Mouse (Mus musculus): ENCODE data around the gene Cdh10. TPM values are rescaled to one million over a fixed set of nuclear protein-coding genes. Genes with fewer than 3 reads are reported as not detected.

The Cdh10 gene
- total RNA-seq (2021) = not detected

DNA sequence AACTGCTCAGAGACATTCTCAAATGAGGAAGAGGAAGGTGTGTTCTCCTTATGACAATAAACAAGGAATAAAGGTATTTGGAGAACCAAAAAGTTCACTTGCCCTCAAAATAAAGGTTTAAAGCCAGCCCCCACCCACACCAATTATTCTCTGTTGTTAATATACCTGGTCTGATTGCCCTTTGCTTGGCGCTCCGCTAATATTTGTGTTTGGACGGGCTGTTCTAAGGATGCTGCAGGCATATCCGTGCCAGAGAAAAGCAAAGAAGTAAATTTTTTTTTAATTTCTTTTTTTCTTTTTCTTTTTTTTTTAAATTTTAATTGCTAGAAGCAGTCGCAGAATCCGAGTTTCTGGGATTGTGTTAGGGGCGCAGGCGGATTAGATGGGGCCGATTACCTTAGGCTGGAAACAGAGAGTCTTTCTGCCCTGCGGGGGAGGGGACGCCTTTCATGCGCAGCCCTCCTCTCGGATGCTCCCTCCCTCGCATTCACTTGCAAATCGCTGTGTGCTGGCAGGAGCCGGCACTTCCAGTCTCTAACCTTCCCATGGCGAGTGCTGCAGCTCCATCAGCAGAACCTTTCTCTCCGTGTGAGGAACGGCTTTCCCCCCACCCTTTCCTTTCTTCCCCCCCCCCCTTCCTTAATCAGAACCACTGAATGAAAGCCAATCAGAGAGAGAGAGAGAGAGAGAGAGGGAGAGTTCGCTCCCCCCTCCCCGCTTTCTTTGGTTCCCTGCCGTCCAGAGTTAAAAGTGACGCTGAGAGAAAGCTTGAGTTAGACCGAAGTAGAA is at the start of gene Cdh10:
Gene Cdh10, plus strand, starts transcription at position 763 of the 789 bp plus-strand sequence.
- no peak for DNase-seq (ENCODE audit: low spot score)
- intact Hi-C loops (cut with DNase I) = no loop called here

DNA sequence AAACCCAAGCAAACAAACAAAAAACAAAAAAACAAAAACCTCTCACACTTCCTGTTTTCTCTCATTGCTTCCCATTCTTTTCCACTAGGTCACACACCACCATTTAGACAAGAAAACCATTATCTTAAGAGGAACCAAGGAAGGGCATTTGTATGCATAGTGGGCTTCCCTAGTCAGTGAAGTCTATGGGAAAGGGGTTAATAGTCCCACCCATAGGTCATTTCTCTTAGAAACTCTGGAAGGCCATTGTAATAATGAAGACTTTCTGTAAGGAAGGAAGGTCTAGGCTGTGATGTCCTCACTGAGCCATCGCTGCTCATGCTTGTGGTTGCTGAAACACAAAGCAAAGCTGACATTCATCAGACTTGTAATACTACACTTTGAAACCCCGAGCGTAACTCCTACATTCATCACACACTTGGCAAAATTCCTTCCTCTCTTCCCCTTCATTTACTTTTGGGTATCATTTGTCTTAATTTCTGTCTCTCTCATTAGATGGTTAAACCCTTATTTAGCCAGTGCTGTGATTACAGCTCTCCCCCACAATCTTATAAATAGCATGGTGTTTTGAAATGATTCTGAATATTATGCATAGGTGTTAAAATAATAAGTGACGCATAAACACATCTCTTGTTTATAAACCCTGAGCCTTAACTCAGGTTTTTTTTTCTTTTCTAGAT is 9.5 kb upstream of the Cdh10 start:
- intact Hi-C loops (cut with DNase I) = no loop called here
- DNase-seq (ENCODE audit: low spot score) = no peak

DNA sequence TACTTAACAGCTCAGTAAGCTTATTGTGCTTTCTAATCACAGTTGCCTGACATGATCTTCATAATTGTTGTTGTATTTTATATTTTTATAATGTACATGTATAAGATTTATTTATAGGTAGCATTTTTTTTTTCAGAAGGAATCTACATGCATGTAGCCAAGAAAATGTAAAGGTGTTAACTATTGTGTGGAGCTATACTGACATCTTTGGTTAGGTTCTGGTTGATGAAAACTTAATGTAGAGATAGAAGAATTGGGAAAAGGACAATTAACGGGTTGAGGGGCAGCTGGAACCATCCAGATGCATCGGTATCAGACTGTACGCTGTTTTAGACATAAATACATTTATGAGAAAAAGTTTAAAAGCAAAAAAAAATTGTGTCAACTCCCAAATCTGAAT is 1.0 kb upstream of the Cdh10 start:
- no peak for DNase-seq (ENCODE audit: low spot score)
- intact Hi-C loops (cut with DNase I) = no loop called here

DNA sequence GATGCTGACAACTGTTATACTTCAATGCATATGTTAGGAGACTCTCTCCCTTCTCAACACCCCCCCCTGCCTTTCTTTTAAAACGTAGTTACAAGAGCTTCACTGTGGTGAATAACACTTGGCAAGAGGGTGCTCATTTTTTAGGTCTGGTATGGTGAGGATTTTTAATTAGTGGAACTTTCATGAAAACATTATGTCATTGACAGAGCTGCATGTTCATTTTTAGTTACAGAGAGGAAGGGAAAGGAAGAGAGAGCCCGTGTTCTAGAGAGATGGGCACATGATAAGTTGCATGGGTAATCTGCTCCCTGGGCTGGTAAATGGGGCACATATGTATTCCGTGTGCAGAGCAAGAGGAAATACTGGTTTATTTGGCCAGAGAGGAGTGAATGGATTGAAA is 1.5 kb downstream of the Cdh10 start:
- DNase-seq (ENCODE audit: low spot score) = no peak
- intact Hi-C loops (cut with DNase I) = loop anchor here (2.0 kb wide), 1 partner anchor 459 kb away; no protein-coding TSS in a partner anchor

DNA sequence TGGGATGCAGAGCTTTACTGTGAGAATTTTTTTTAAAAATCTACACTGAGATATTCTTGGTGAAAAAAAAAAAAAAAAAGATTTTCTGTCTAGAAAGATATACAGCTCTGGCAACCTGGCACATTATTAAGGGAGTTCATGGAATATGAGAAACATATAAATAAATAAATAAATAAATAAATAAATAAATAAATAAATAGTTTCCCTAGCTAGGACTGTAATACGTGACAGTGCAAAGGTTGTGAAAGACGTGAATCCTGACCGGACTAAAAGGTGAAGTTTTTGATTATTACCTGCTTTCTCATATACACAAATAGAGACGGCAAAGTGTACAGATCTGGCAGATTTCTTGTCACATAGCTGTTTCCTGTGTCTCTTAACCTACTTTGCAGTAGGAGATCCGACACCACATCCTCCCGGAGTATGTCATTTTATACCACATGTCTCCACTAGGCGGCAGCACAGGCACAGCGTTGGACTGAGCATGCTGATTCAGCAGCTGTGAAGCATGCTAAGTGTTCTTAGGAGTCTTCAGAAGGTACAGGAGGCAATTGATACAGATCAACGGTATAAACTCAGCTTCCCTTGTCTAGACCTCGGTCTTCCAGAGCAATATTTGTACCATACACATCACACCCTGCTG is 2.5 kb downstream of the Cdh10 start:
- intact Hi-C loops (cut with DNase I) = loop anchor here (2.0 kb wide), 1 partner anchor 458 kb away; no protein-coding TSS in a partner anchor
- DNase-seq (ENCODE audit: low spot score) = peak; percentile 6

DNA sequence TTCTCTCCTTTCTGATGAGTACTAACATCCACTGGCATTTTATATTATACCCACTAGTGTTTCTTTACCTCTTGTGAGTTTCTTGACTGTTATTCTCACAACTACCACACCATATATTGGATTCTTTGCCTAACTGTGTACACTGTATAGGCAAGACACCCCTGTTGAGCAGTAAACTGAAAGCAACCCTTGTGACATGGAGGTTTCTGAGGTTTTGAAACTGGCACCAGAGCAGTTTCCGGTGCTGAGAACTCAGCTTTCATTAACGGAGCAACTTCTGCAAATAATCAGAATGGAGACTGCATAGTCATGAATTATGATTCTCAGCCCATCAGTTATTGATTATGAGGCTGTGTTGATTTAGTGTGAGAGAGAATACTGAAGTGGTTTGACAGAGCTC is 4.7 kb downstream of the Cdh10 start:
- DNase-seq (ENCODE audit: low spot score) = no peak
- intact Hi-C loops (cut with DNase I) = no loop called here

DNA sequence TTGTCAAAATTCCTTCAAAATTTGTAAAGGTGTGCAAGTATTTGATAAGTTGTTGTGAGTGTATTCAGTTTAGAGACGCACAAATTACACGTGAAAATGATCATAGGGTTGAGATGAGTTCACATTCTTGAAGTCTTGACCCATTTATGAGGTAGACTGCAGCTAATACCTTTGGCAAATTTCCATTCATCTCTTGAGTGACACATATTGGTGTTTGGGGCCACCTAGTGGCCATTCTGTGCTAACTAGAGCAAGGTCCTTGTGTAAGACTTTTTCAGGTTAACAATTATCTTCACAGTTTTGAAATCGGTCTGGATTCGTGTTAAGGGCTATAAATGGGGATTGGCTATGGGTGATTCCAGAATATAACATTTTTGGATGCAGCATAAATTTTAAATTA is 13.5 kb downstream of the Cdh10 start:
- intact Hi-C loops (cut with DNase I) = no loop called here
- DNase-seq (ENCODE audit: low spot score) = no peak

DNA sequence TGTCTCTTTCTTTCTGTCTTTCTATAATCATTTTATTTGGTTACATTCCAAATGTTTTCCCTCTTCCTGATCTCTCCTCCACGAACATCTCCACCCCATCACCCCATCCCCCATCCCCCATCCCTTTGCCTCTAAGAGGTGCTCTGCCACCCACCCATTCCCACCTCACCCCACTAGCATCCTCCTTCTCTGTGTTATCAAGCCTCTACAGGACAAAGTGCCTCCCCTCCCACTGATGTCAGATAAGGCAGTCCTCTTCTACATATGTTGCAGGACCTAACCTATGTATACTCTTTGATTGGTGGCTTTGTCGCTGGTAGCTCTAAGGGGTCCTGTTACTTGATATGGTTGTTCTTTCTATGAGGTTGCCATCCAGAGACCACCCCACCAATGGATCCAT is 23.0 kb downstream of the Cdh10 start:
- no peak for DNase-seq (ENCODE audit: low spot score)
- intact Hi-C loops (cut with DNase I) = no loop called here

DNA sequence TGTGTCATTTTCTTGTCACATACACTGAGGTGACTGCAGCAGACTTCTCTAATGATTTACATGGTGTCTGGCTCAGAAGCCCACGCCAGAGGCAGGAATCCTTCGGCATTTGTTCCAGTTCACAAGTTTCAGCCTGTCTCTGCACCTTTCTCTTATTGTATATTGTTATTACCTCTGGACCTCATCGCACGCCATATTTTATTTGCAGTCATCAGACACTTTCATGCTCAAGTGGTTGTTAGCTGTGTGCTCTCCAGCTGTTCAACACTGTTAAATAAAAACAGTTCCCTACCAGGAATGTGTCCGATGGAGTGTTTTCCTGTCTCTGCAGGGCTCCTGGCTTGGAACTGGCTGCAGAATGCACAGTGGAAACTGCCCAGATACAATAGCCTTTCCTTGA is 26.1 kb downstream of the Cdh10 start:
- DNase-seq (ENCODE audit: low spot score) = no peak
- intact Hi-C loops (cut with DNase I) = no loop called here

DNA sequence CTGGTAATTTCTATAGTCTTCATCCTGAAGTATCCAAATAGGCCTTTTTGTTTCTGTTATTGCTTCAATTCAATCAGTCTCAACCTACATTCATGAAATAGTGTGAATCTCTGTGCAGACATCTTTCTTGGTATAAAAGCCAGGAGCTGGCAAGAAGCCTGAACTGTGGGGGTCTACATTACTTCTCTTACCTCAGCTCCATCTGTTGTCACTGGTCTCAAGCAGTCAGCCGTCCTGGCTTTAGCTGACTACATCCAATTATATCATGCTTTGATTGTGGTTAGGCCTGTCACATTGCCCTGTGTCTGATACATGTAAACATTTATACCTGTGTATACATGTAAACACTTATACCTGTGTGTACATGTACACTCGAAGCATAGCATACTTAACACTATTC is 31.8 kb downstream of the Cdh10 start:
- DNase-seq (ENCODE audit: low spot score) = no peak
- intact Hi-C loops (cut with DNase I) = no loop called here

DNA sequence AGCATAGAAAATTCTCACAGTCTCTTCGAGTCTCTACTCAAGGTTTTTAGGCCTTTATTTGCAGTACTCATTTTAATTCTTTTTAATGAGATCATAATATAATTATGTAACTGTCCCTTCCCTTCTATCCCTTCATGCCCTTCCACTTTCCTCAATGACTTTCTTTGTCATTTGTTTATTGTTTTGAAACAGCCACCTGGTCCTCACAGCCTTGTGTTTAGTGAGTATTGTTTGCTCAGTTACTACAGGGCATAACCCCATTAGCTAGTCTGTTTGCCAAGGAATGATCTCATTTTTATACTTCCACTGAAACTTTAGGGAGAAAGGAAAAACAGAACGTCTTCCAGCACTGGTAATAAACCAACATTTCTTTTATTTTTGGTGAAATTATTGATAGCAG is 39.4 kb downstream of the Cdh10 start:
- intact Hi-C loops (cut with DNase I) = no loop called here

DNA sequence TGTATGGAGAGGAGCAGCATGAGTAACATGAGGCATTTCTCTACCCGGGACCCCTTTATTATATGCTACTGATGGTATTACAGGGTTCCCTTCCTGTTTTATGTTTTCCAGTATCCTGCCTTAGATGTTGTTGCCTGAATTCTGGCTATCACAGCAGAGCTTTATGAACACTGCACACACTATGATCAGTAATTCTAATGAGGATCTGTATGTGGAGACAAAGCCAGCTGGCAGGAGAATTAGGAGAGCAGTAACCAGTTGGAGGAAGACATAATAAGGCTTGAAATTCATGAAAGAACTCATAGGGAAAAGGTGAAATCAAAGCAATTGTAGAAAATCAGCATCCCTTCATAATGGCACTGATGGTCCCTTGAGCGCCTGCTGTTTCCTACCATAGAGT is 51.1 kb downstream of the Cdh10 start:
- intact Hi-C loops (cut with DNase I) = no loop called here
- no peak for DNase-seq (ENCODE audit: low spot score)

More for the DNA sequence above, 39.4 kb downstream of the Cdh10 start:
- DNase-seq (ENCODE audit: low spot score) = no peak

DNA sequence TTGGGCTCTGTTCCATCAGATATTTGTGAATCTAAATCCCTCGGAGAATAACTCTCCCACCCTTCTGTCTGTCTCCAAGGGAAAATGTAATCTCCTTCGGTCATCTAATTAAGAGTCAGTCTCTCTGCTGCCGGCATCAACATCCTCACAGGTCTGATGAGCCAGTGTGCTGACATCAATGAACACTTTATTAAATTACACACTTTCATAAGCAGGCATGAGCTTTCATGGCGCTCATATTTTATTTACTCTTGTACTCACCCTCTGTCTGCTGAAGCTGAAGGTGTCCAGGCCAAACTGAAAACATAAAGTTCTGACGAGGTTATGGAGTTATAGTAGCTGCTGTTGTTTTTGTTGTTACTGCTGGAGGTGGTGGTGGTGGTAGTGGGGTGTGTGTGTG is 62.7 kb downstream of the Cdh10 start:
- intact Hi-C loops (cut with DNase I) = no loop called here
- no peak for DNase-seq (ENCODE audit: low spot score)

DNA sequence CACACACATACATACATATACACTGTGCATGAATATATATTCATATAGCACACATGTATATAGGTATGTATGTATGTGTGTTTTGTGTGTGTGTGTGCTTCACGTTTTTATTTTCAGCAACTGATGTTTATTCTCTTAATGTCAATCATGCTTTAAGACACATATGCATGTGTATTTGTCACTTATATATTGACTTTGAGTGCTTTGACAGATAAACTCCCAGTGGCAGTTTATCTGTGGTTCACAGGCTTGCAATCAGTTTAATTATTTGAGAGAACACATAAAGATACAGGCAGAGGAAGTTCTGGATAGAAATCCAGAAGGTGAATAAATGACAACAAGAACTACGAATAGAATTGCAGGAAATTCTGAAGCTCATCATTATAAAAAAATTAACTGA is 67.9 kb downstream of the Cdh10 start:
- DNase-seq (ENCODE audit: low spot score) = no peak
- intact Hi-C loops (cut with DNase I) = no loop called here

DNA sequence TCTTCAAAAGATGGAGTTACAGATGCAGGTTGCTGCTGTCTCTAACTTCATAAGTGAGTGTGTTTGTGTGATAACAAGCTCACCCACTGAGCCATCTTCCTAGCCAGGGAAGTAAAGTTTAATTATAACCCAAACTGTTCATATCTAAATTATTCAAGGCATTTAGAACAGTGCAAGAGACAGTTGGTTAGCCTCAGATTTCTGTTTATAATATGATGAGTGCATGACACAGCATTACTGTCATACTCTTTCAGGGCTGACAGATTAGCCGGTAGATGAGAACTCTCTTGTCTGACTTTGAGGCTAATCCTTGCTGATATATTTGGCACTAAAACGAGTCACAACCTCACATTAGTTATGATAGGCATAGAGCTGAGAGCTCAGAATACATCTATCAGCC is 70.2 kb downstream of the Cdh10 start:
- intact Hi-C loops (cut with DNase I) = no loop called here
- no peak for DNase-seq (ENCODE audit: low spot score)

DNA sequence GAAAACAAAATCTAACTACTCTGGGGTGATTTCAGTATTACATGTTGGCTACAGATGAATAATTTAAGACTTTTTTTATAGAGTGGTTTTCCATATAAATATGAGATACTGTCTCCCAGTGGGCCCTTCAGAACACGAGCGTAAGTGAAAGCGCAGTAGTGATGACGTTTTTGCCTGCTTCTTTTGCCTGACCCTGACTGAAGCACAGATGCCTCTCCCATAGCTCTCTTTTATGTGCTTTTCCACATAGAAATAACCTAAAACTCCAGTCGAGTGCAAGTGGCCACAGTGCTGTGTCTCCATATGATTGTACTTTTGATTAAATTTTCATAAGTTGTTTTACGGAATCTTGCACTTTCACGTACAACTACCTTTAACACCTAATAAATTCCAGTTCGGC is 71.6 kb downstream of the Cdh10 start:
- intact Hi-C loops (cut with DNase I) = no loop called here
- DNase-seq (ENCODE audit: low spot score) = no peak

DNA sequence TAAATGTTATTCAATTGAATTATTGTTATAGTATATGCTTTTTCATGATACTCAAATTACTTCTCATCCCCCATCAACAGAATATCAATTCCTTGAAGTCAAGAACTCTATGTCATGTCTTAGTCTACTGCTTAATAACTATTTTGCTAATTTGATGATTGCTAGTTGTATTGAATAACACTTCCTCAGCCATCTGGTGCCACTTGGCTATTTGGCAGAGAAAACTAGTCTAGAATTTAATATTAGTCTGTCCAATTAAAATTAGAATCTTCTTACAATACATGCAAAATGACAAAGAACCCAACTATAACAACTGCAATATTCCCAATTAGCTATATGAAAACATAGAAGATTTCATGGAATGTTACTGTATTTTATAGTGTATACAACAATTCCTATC is 82.0 kb downstream of the Cdh10 start:
- intact Hi-C loops (cut with DNase I) = no loop called here
- no peak for DNase-seq (ENCODE audit: low spot score)

DNA sequence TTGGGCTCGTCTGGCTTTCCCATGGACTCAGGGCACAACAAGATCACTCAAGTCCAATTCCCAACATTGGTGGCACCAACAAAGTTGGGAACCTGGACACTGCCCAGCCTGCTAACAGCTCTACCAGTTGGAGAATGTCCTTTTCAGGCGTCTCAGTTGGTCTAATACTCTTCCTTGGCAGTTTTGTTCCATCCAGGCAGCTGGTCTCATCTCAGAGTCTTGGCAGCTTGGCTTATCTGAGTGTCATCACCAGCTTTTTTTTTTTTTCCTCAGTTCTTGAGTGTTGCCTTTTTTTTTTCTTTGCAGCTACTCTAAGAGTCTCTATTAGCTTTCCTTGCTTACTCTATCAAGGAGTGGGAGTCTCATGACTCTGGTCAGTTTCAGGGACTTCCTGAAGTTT is 85.4 kb downstream of the Cdh10 start:
- intact Hi-C loops (cut with DNase I) = no loop called here
- no peak for DNase-seq (ENCODE audit: low spot score)

DNA sequence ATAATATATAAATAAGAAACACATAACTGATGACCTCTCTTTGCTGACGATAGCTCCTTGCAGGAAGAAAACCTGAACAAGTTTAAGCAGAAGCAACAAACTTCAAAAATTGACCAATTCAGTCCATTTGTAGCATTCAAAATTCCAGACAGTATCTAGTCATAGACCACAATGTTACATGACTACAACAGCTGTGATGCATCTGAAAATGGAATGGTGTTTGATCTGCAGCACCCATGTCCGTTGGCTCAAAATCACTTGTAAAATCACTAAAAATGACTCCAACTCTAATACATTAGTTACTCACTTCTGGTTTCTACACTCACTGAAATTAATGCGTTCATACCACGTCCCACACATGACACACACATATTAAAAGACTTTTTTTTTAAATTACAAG is 91.9 kb downstream of the Cdh10 start:
- DNase-seq (ENCODE audit: low spot score) = no peak
- intact Hi-C loops (cut with DNase I) = no loop called here

DNA sequence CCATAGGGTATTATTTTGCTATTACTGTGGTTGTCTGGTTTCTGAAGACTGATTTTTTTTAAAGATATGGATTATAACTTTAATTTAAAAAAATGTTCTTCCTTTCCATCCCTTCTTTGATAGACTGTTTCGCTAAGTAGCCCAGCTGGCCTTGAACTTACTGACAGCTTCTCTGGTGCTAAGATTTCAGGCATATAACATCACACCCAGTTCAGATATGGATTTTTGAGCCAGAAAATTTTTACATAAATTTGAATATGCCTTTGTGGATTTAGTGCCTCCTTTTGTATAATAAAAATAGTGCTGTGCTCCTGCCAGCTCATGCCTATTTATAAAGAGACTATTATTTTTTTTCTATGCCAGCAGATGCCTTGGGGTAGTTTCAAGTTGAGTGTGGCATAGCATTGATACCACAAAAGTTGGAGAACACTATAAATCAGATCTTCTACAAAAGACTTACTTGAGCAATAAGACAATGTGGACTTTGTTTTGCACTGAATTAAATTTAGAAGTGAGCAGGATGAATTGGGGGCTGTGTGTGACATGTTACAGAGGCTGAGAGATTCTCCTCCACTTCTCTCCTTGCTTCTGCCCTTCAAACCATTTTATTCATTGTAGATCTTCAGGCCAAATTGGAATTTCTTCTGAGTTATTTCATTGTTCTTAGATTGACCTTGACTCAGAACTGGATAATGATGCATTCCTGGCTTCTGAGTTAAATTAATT is 106.8 kb downstream of the Cdh10 start:
- intact Hi-C loops (cut with DNase I) = no loop called here

DNA sequence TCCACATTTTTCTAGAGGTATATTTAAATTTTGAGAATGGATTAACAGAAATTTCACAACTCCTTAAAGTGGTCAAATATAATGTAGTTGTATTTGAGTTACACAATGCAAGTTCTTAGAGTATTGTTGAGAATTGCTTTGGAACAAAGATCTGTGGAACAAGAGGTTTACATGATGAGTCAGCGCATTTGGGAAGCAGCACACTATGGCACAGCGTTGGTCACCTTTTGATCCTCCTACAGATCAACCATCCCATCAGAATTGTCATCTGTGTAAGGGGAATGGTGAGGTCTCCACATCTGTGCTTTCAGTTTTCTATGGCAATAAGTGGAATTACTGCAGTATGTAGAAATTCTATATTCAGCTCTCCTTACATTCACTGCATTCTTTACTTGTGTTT is 108.2 kb downstream of the Cdh10 start:
- DNase-seq (ENCODE audit: low spot score) = no peak
- intact Hi-C loops (cut with DNase I) = no loop called here

More for the DNA sequence above, 106.8 kb downstream of the Cdh10 start:
- DNase-seq (ENCODE audit: low spot score) = no peak

Data from heart, postnatal 25 days (tissue).